1 mouse cellular context compared by ENCODE assay signal in the genomic region with DNA sequence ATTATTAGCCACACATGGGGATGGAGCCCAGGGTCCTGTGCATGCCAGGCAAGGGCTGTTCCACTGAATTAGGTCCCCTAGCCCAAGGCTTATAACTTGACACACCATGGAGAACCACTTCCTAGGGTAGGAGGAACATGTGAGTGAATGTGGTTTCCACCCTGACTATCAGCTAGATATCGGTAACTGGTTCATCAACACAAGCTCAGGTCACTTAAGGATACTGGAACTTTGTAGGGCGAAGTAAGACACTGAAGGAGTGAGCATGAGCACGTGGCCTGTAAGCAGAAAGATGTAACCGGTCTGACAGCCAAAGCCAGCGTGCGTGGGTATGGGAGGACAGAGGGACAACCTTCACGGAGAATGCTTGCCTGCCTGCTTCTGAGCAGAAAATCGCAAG.
TF ChIP-seq lines count a peak whose summit lies in the region.

No protein-coding gene starts in this region.

TF ChIP-seq in MEL, 35 proteins besides CTCF, POLR2A, EP300 and RAD21 (continued from another document):
- TF ChIP-seq ZNF384 (IDR thresholded peaks at IDR 0.05; ENCODE audit: low read depth, low read length): peak; percentile 65
- no peak for TF ChIP-seq ELF1 (IDR thresholded peaks at IDR 0.05; ENCODE audit: low read depth, low read length)
- TF ChIP-seq SMC3 (IDR thresholded peaks at IDR 0.05; ENCODE audit: low read depth, low read length): no peak
- peak; percentile 70; the same call in 1 of the 2 replicates for TF ChIP-seq BHLHE40 (IDR thresholded peaks at IDR 0.05; ENCODE audit: borderline replicate concordance, low read depth, low read length)
- 0 out of 2 replicates have a peak, but pooled peaks have one; percentile 4 for TF ChIP-seq MEF2A (IDR thresholded peaks at IDR 0.05; ENCODE audit: extremely low read depth, insufficient replicate concordance, low read depth, low read length, poor library complexity, severe bottlenecking)
- no peak for TF ChIP-seq ZC3H11A (IDR thresholded peaks at IDR 0.05; ENCODE audit: low read depth, low read length)
- TF ChIP-seq USF2 (IDR thresholded peaks at IDR 0.05; ENCODE audit: borderline replicate concordance in 1 of 2, insufficient read depth in 1 of 2, low read depth in 1 of 2, low read length in 2 of 2): peak in 1 of 2 experiments; percentile 56; a peak in 1 of 4 replicates
- TF ChIP-seq MYC (IDR thresholded peaks at IDR 0.05; ENCODE audit: low read depth, low read length): peak; percentile 98
- TF ChIP-seq MAX (IDR thresholded peaks at IDR 0.05; ENCODE audit: low read length): peak; percentile 99
- TF ChIP-seq TAL1 (IDR thresholded peaks at IDR 0.05; ENCODE audit: low read length): no peak
- no peak; the same call in 1 of the 2 replicates for TF ChIP-seq HCFC1 (IDR thresholded peaks at IDR 0.05; ENCODE audit: low read depth, low read length)
- peak; percentile 80; the same call in 1 of the 2 replicates for TF ChIP-seq ZMIZ1 (IDR thresholded peaks at IDR 0.05; ENCODE audit: low read depth, low read length)
- peak; percentile 43; the same call in 1 of the 2 replicates for TF ChIP-seq CHD1 (IDR thresholded peaks at IDR 0.05; ENCODE audit: low read depth, low read length)
- TF ChIP-seq MAZ (IDR thresholded peaks at IDR 0.05; ENCODE audit: low read depth, low read length): 0 out of 2 replicates have a peak, but pooled peaks have one; percentile 30
- TF ChIP-seq ETS1 (IDR thresholded peaks at IDR 0.05; ENCODE audit: low read depth, low read length): peak; percentile 92
- TF ChIP-seq RCOR1 (IDR thresholded peaks at IDR 0.05; ENCODE audit: low read depth, low read length): no peak
